Mouse (Mus musculus) MEL (cell line): ENCODE measurements around the gene Cul9.

Experiments
- BHLHE40 ChIP-seq: IDR thresholded peaks from 2 replicates; pipeline ENCODE4 v1.6.1; 2012; ENCODE audit warnings: low read depth, mild to moderate bottlenecking, inconsistent platforms, low read length, improper control_type of control experiment, borderline replicate concordance
- CTCF ChIP-seq, 3 experiments: IDR thresholded peaks in 2 of 3; conservative IDR thresholded peaks in 1 of 3; 2 replicates each; pipeline ENCODE4 v1.5.1; 2011 to 2012; ENCODE audit warnings: low read length in 3 of 3, low read depth in 2 of 3, mild to moderate bottlenecking in 2 of 3, improper control_type of control experiment in 1 of 3, inconsistent platforms in 1 of 3, mixed read lengths in 1 of 3, moderate library complexity in 1 of 3; ENCODE audit not compliant: control insufficient read depth in 1 of 3, insufficient read depth in 1 of 3, poor library complexity in 1 of 3, severe bottlenecking in 1 of 3
- EP300 ChIP-seq, 2 experiments: IDR thresholded peaks; 2 replicates each; pipeline ENCODE4 v1.6.1; 2011; ENCODE audit warnings: improper control_type of control experiment in 2 of 2, low read length in 2 of 2, low read depth in 1 of 2, mild to moderate bottlenecking in 1 of 2
- JUND ChIP-seq: IDR thresholded peaks from 2 replicates; pipeline ENCODE4 v1.6.1; 2011; ENCODE audit warnings: low read depth, mild to moderate bottlenecking, improper control_type of control experiment, low read length
- KAT2A ChIP-seq: conservative IDR thresholded peaks from 2 replicates; pipeline ENCODE4 v1.6.1; 2012; ENCODE audit warnings: low read depth, low read length, improper control_type of control experiment, inconsistent platforms
- MAFK ChIP-seq: IDR thresholded peaks from 2 replicates; pipeline ENCODE4 v1.6.1; 2011; ENCODE audit warnings: low read depth, mild to moderate bottlenecking, low read length, improper control_type of control experiment, borderline replicate concordance
- MAZ ChIP-seq: IDR thresholded peaks from 2 replicates; pipeline ENCODE4 v1.6.1; 2012; ENCODE audit warnings: low read depth, mild to moderate bottlenecking, inconsistent platforms, low read length, improper control_type of control experiment
- NRF1 ChIP-seq: IDR thresholded peaks from 2 replicates; pipeline ENCODE4 v1.6.1; 2014; ENCODE audit warnings: low read depth, mild to moderate bottlenecking, inconsistent platforms, low read length, improper control_type of control experiment, moderate library complexity; ENCODE audit not compliant: poor library complexity, insufficient read depth, severe bottlenecking
- POLR2A ChIP-seq, 2 experiments: IDR thresholded peaks; 2 replicates each; pipeline ENCODE4 v1.6.1; 2011 to 2012; ENCODE audit warnings: low read length in 2 of 2, mild to moderate bottlenecking in 2 of 2, control low read depth in 1 of 2, improper control_type of control experiment in 1 of 2, low read depth in 1 of 2, moderate library complexity in 1 of 2; ENCODE audit not compliant: control insufficient read depth in 1 of 2, insufficient read depth in 1 of 2, poor library complexity in 1 of 2
- POLR2AphosphoS5 ChIP-seq: IDR thresholded peaks from 2 replicates; pipeline ENCODE4 v1.6.1; 2012; ENCODE audit warnings: low read depth, borderline replicate concordance, mild to moderate bottlenecking, inconsistent platforms, low read length, moderate library complexity, mixed read lengths
- TBP ChIP-seq: IDR thresholded peaks from 2 replicates; pipeline ENCODE4 v1.8.0; 2011; ENCODE audit warnings: low read depth, low read length, improper control_type of control experiment
- USF2 ChIP-seq, 2 experiments: IDR thresholded peaks; 2 replicates each; pipeline ENCODE4 v1.6.1; 2011 to 2012; ENCODE audit warnings: improper control_type of control experiment in 2 of 2, low read length in 2 of 2, borderline replicate concordance in 1 of 2, inconsistent platforms in 1 of 2, low read depth in 1 of 2, mild to moderate bottlenecking in 1 of 2; ENCODE audit not compliant: insufficient read depth in 1 of 2

GRCm38 (mm10) chr17:46549642-46550041 lies 3.5 kb upstream of the Cul9 start:
- TF ChIP-seq JUND, result no peak
- TF ChIP-seq EP300 (IDR thresholded peaks at IDR 0.05; ENCODE audit: low read depth in 1 of 2, low read length in 2 of 2), result no peak
- TF ChIP-seq USF2 (IDR thresholded peaks at IDR 0.05; ENCODE audit: borderline replicate concordance in 1 of 2, insufficient read depth in 1 of 2, low read depth in 1 of 2, low read length in 2 of 2), result no peak
- TF ChIP-seq MAZ, result no peak
- TF ChIP-seq MAFK, result no peak
- no peak for TF ChIP-seq CTCF (IDR thresholded peaks at IDR 0.05 in 2 of 3, conservative IDR thresholded peaks at IDR 0.05 in 1 of 3; ENCODE audit: control insufficient read depth in 1 of 3, insufficient read depth in 1 of 3, low read depth in 2 of 3, low read length in 3 of 3, poor library complexity in 1 of 3, severe bottlenecking in 1 of 3)
- TF ChIP-seq POLR2A (IDR thresholded peaks at IDR 0.05; ENCODE audit: control insufficient read depth in 1 of 2, insufficient read depth in 1 of 2, low read depth in 1 of 2, low read length in 2 of 2, poor library complexity in 1 of 2), result no peak
- no peak for TF ChIP-seq KAT2A
- no peak for TF ChIP-seq BHLHE40
- TF ChIP-seq TBP, result no peak
- no peak for TF ChIP-seq NRF1
- no peak for TF ChIP-seq POLR2AphosphoS5
